Mouse (Mus musculus) liver, embryonic 14.5 days (tissue): ENCODE results near the gene Psma6. TPM values are rescaled to one million over a fixed set of nuclear protein-coding genes. Genes with fewer than 3 reads are reported as not detected.
"Not testable (repeated sequence)": the region's sequence is repeated elsewhere in the genome, so short reads cannot be mapped to it uniquely, and the experiment has no call there.

Source experiments
- ATAC-seq: fragments of 200-750 bp; cut with Nextera tagmentation; 2 replicates; pipeline ENCODE4 v1.8.0; 2017; ENCODE audit warnings: moderate number of reproducible peaks, mild to moderate bottlenecking, moderate library complexity; ENCODE audit not compliant: insufficient read depth
- DNase-seq, 3 experiments: peaks; one replicate each; pipeline ENCODE4 v3.0.0-alpha.2; 2012 to 2013; ENCODE audit warnings: low read depth in 3 of 3, low spot score in 3 of 3
- H3K27ac ChIP-seq: fragments of 300-500 bp; sonication (generic); 2 replicates; pipeline ENCODE4 v1.5.1; 2014; ENCODE audit warnings: moderate library complexity, mild to moderate bottlenecking, control low read depth, inconsistent platforms
- H3K27me3 ChIP-seq: fragments of 300-500 bp; sonication (generic); 2 replicates; pipeline ENCODE4 v1.6.1; 2014; ENCODE audit warnings: mild to moderate bottlenecking, low read length, moderate library complexity; ENCODE audit not compliant: control insufficient read depth, insufficient read depth
- H3K36me3 ChIP-seq: fragments of 300-500 bp; sonication (generic); replicated peaks from 2 replicates; pipeline ENCODE4 v1.6.1; 2014; ENCODE audit warnings: low read depth; ENCODE audit not compliant: control insufficient read depth, insufficient read depth
- H3K4me1 ChIP-seq, 2 experiments: fragments of 200-500 bp in 1 of 2; fragments of 300-500 bp in 1 of 2; sonication (generic) in 1 of 2; replicated peaks; 2 replicates each; pipeline ENCODE4 v1.6.1; 2012 to 2014; ENCODE audit warnings: antibody characterized with exemption in 1 of 2, inconsistent platforms in 1 of 2, low read length in 1 of 2; ENCODE audit not compliant: control insufficient read depth in 2 of 2, insufficient read depth in 2 of 2
- H3K4me2 ChIP-seq: fragments of 300-500 bp; sonication (generic); 2 replicates; pipeline ENCODE4 v1.6.1; 2014; ENCODE audit warnings: low read depth, mild to moderate bottlenecking, control low read depth, moderate library complexity
- H3K4me3 ChIP-seq, 2 experiments: fragments of 200-500 bp in 1 of 2; fragments of 300-500 bp in 1 of 2; sonication (generic) in 1 of 2; 2 replicates each; pipeline ENCODE4 v1.5.1; 2012 to 2014; ENCODE audit warnings: low read depth in 2 of 2, low read length in 2 of 2, mild to moderate bottlenecking in 2 of 2, control low read depth in 1 of 2, inconsistent platforms in 1 of 2, moderate library complexity in 1 of 2; ENCODE audit not compliant: insufficient read depth in 1 of 2
- H3K9ac ChIP-seq: fragments of 300-500 bp; sonication (generic); replicated peaks from 2 replicates; pipeline ENCODE4 v1.6.1; 2014; ENCODE audit warnings: mild to moderate bottlenecking, control low read depth, moderate library complexity
- H3K9me3 ChIP-seq: fragments of 300-500 bp; sonication (generic); 2 replicates; pipeline ENCODE4 v1.6.1; 2016; ENCODE audit warnings: low read length, mixed read lengths; ENCODE audit not compliant: control insufficient read depth
- CTCF ChIP-seq: IDR thresholded peaks from 2 replicates; pipeline ENCODE4 v1.5.1; 2016; ENCODE audit warnings: antibody characterized with exemption, low read depth, control low read depth
- EP300 ChIP-seq: IDR thresholded peaks from 2 replicates; pipeline ENCODE4 v1.6.1; 2016; ENCODE audit warnings: antibody characterized with exemption, low read depth
- WGBS: fragments of 180-500 bp; shearing (Covaris S2); extraction: QIAGEN DNeasy Blood & Tissue Kit; methylation state at CpG from one replicate; pipeline ENCODE4 v1.1.7; 2014; ENCODE audit not compliant: insufficient replicate concordance; 5-methylcytosine and 5-hydroxymethylcytosine counted together
- polyA plus RNA-seq, 2 experiments: library from polyadenylated mRNA; depleted of rRNA in 1 of 2; stranded (reverse) in 1 of 2; unstranded in 1 of 2; fragments of >200 nt; fragmentation: Nextera tagmentation in 1 of 2; extraction: Ambion mirVana in 1 of 2; gene quantifications; 2 replicates each; pipeline versions ENCODE4 v1.2.1 to v1.2.3; 2012 to 2014

Gene Psma6
- polyA plus RNA-seq (2012; rRNA removed) = 63.1 and 85.9 TPM in 2 replicates
- 220 and 221 TPM in 2 replicates for polyA plus RNA-seq (2014; fragmentation: Nextera tagmentation; extraction: Ambion mirVana)

- 69% methylated on average over 10 of the region's 10 CpGs for WGBS
- DNase-seq = no peak
- H3K27me3 ChIP-seq = no peaks in the 10 kb centered on the region
- no peak within 1 kb of the TSS for H3K9ac ChIP-seq
- H3K27ac ChIP-seq = no peak within 1 kb of the TSS
- ATAC-seq = no peak
- no peak within 1 kb of the TSS for H3K4me3 ChIP-seq
- peaks cover 6 to 13% of the 10 kb centered on the region in 2 experiments for H3K4me1 ChIP-seq
- TF ChIP-seq EP300 (no peak), CTCF (no peak)
- H3K9me3 ChIP-seq = no peaks in the 10 kb centered on the region
- H3K36me3 ChIP-seq = no peaks in the 10 kb centered on the region
- H3K4me2 ChIP-seq = no peak within 1 kb of the TSS
These were observed at the start of gene Psma6 for GRCm38 (mm10) chr12:55384023-55384749. Gene Psma6 (plus strand): TSS chr12:55384222.

- 77% methylated on average over 1 of the region's 2 CpGs for WGBS
- ATAC-seq = not testable (repeated sequence)
These were observed 45.5 kb upstream of the Psma6 start for GRCm38 (mm10) chr12:55338490-55338889.

DNA sequence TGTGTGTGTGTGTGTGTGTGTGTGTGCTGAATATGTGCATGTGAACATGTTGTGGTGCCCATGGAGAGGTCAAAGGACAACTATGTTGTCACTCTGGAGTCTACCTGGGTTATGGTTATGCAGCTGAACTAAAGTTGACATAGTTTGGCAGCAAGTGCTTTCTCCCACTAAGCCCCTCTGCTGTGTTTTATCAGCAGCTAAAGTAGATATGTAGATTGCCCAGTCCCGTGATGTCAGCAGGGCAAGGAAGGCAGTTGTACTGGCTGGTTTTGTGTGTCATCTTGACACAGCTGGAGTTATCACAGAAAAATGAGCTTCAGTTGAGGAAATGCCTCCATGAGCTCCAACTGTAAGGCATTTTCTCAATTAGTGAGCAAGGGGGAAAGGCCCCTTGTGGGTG, 41.0 kb upstream of the Psma6 start:
- not testable (repeated sequence) for H3K27me3 ChIP-seq, H3K9me3 ChIP-seq, H3K36me3 ChIP-seq, H3K4me3 ChIP-seq, ATAC-seq, H3K4me1 ChIP-seq, H3K27ac ChIP-seq, DNase-seq, H3K9ac ChIP-seq, H3K4me2 ChIP-seq
- 4% methylated on average over 1 of the region's 1 CpGs for WGBS

More at GRCm38 (mm10) chr12:55338490-55338889, 45.5 kb upstream of the Psma6 start:
- not testable (repeated sequence) for H3K36me3 ChIP-seq, H3K27me3 ChIP-seq, H3K4me2 ChIP-seq, H3K9me3 ChIP-seq, H3K4me1 ChIP-seq, H3K27ac ChIP-seq, DNase-seq, H3K4me3 ChIP-seq, H3K9ac ChIP-seq

DNA sequence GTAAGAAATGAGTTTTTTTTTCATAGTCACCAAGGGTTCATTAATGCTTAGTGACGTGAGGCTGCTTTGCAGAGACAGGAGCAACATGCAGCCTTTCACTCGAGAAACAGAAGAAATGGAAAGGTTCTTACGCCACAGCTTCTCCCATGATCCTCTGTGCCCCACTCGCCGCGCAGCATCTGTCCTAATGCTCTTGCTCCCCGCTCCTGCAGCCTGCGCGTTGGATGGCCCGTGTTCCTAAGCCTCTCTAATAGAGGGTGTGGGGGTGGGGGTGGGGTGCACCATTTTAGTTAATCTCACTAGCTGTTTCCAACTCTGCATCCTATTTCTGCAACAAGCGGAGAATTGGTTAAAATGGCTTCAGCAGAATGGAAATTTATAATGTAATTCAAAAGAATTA, 40.0 kb upstream of the Psma6 start:
- Histone ChIP-seq H3K27me3 (peaks cover 4% of the 10 kb centered on the region), H3K27ac (no peak overlapping the region), H3K36me3 (no peaks in the 10 kb centered on the region), H3K9ac (no peak overlapping the region), H3K9me3 (no peaks in the 10 kb centered on the region), H3K4me1 (peaks cover 0 to 8% of the 10 kb centered on the region in 2 experiments; a peak in 2 of 4 replicates), H3K4me2 (no peak overlapping the region), H3K4me3 (no peak overlapping the region)
- TF ChIP-seq CTCF = no peak
- no peak for TF ChIP-seq EP300
- no peak for DNase-seq
- no peak for ATAC-seq
- WGBS = 77% methylated on average over 11 of the region's 11 CpGs

DNA sequence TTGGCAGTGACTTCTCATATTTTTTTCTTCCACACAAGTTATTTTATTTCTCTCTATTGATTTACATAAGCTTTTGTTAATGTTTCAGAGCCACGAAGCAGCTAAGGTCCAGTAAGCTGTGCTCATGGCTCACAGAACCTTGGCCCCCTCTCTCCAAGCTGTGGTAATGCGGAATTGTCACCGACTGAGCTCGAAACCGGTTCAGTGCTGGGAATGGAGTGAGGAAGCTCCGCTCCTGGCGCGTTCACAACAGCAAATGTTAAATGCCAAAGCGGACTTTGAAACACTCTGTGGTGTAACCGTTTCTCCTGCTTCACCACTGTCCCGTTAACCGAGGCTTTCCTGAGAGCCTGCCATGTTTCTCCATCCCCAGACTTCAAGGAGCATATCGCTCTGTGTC, 39.4 kb upstream of the Psma6 start:
- TF ChIP-seq CTCF (0 out of 2 replicates have a peak, but pooled peaks have one; percentile 13), EP300 (no peak)
- WGBS = 54% methylated on average over 13 of the region's 13 CpGs
- H3K36me3 ChIP-seq = no peaks in the 10 kb centered on the region
- ATAC-seq = no peak
- H3K9me3 ChIP-seq = no peaks in the 10 kb centered on the region
- no peak overlapping the region for H3K27ac ChIP-seq
- no peak for DNase-seq
- H3K9ac ChIP-seq = no peak overlapping the region
- no peak overlapping the region for H3K4me3 ChIP-seq
- H3K27me3 ChIP-seq = peaks cover 4% of the 10 kb centered on the region
- no peak overlapping the region for H3K4me2 ChIP-seq
- peaks cover 0 to 8% of the 10 kb centered on the region in 2 experiments; a peak in 2 of 4 replicates for H3K4me1 ChIP-seq
